Mouse (Mus musculus): ENCODE data around the gene Mpv17.

Mpv17 gene

GRCm38 (mm10) chr5:31154152-31154553, at the start of gene Mpv17:
TSS of gene Mpv17 (minus strand) at chr5:31154251.
- DNase-seq (ENCODE audit: extremely low read depth, low read depth) = peak; percentile 65

- no peak for DNase-seq (ENCODE audit: extremely low read depth, low read depth)
Measured at GRCm38 (mm10) chr5:31202933-31203332, 48.9 kb upstream of the Mpv17 start.

- DNase-seq (ENCODE audit: extremely low read depth, low read depth) = peak; percentile 100
Measured at GRCm38 (mm10) chr5:31201742-31202590, 47.9 kb upstream of the Mpv17 start, which contains the start of gene Zfp513. TSS of gene Zfp513 (minus strand) at chr5:31202303.

GRCm38 (mm10) chr5:31201042-31201741, 47.1 kb upstream of the Mpv17 start:
- DNase-seq (ENCODE audit: extremely low read depth, low read depth) = no peak

- DNase-seq (ENCODE audit: extremely low read depth, low read depth) = no peak
Measured at GRCm38 (mm10) chr5:31200327-31200768, 46.3 kb upstream of the Mpv17 start.

GRCm38 (mm10) chr5:31199893-31200292, 45.8 kb upstream of the Mpv17 start:
- no peak for DNase-seq (ENCODE audit: extremely low read depth, low read depth)

- no peak for DNase-seq (ENCODE audit: extremely low read depth, low read depth)
Measured at GRCm38 (mm10) chr5:31199321-31199892, 45.4 kb upstream of the Mpv17 start.

GRCm38 (mm10) chr5:31198616-31199320, 44.7 kb upstream of the Mpv17 start:
- DNase-seq (ENCODE audit: extremely low read depth, low read depth) = no peak

GRCm38 (mm10) chr5:31198170-31198569, 44.1 kb upstream of the Mpv17 start:
- DNase-seq (ENCODE audit: extremely low read depth, low read depth) = no peak

GRCm38 (mm10) chr5:31197072-31197471, 43.0 kb upstream of the Mpv17 start:
- no peak for DNase-seq (ENCODE audit: extremely low read depth, low read depth)

GRCm38 (mm10) chr5:31196207-31196606, 42.2 kb upstream of the Mpv17 start:
- no peak for DNase-seq (ENCODE audit: extremely low read depth, low read depth)

GRCm38 (mm10) chr5:31195671-31196070, 41.6 kb upstream of the Mpv17 start:
- no peak for DNase-seq (ENCODE audit: extremely low read depth, low read depth)

- DNase-seq (ENCODE audit: extremely low read depth, low read depth) = no peak
Measured at GRCm38 (mm10) chr5:31194486-31195485, 40.7 kb upstream of the Mpv17 start.

GRCm38 (mm10) chr5:31193631-31194281, 39.7 kb upstream of the Mpv17 start:
- peak; percentile 62 for DNase-seq (ENCODE audit: extremely low read depth, low read depth)

GRCm38 (mm10) chr5:31192939-31193630, 39.0 kb upstream of the Mpv17 start, which contains the start of the genes Snx17 and Eif2b4:
TSS of gene Snx17 (plus strand) at chr5:31193227.
TSS of gene Eif2b4 (minus strand) at chr5:31193430.
- peak; percentile 98 for DNase-seq (ENCODE audit: extremely low read depth, low read depth)

- DNase-seq (ENCODE audit: extremely low read depth, low read depth) = peak; percentile 46
Measured at GRCm38 (mm10) chr5:31192045-31192938, 38.2 kb upstream of the Mpv17 start.

GRCm38 (mm10) chr5:31190201-31190600, 36.1 kb upstream of the Mpv17 start:
- DNase-seq (ENCODE audit: extremely low read depth, low read depth) = no peak
